Comparison of ENCODE assay signal across 8 mouse cellular contexts in genomic region chr19:8984255-8984868, GRCm38 (mm10). TPM values are rescaled to one million over a fixed set of nuclear protein-coding genes. Genes with fewer than 3 reads are reported as not detected.
A peak's percentile ranks its signal among the peaks of the same experiment; 100 is the strongest.
DNase-seq lines count a peak whose midpoint lies in the region; ATAC-seq and TF ChIP-seq lines count a peak whose summit lies in the region.

No protein-coding gene starts in this region.

- WGBS in kidney, postnatal 0 days, result 22% methylated on average over 7 of the region's 7 CpGs
- 11% methylated on average over 7 of the region's 7 CpGs for WGBS in midbrain, embryonic 10.5 days

- H3K27ac ChIP-seq in kidney, postnatal 0 days, result 0 out of 2 replicates have a peak overlapping the region, but pooled peaks have one; percentile 54
- peak overlapping the region; percentile 70 for H3K27ac ChIP-seq in midbrain, embryonic 10.5 days (replicated peaks)
- peak overlapping the region; percentile 32 for H3K27ac ChIP-seq in testis, adult 2 months (ENCODE audit: control insufficient read depth, insufficient read depth, low read depth, low read length)

- no peaks in the 10 kb centered on the region for H3K9me3 ChIP-seq in kidney, postnatal 0 days (replicated peaks; ENCODE audit: low read length)
- H3K9me3 ChIP-seq in midbrain, embryonic 10.5 days (replicated peaks), result no peaks in the 10 kb centered on the region

- no peak overlapping the region for H3K4me2 ChIP-seq in kidney, postnatal 0 days (ENCODE audit: low read length)

- H3K36me3 ChIP-seq in kidney, postnatal 0 days (ENCODE audit: insufficient read depth, low read length), result no peaks in the 10 kb centered on the region; the same call in 1 of the 2 replicates
- H3K36me3 ChIP-seq in midbrain, embryonic 10.5 days, result peaks cover 24% of the 10 kb centered on the region
- H3K36me3 ChIP-seq in testis, adult 2 months (ENCODE audit: control insufficient read depth, insufficient read depth, low read length), result no peaks in the 10 kb centered on the region

- no peaks in the 10 kb centered on the region for H3K27me3 ChIP-seq in kidney, postnatal 0 days (ENCODE audit: insufficient read depth, low read length)
- H3K27me3 ChIP-seq in midbrain, embryonic 10.5 days (ENCODE audit: low read depth, poor library complexity, severe bottlenecking), result peaks cover 27% of the 10 kb centered on the region
- peaks cover 2% of the 10 kb centered on the region; the same call in 1 of the 2 replicates for H3K27me3 ChIP-seq in testis, adult 2 months (ENCODE audit: control insufficient read depth, insufficient read depth, low read length)

- no peak overlapping the region for H3K9ac ChIP-seq in kidney, postnatal 0 days (ENCODE audit: low read depth, low read length)

- no peak for ATAC-seq in kidney, postnatal 0 days (replicated peaks; ENCODE audit: low FRiP score, low read depth)

- no peak for TF ChIP-seq CTCF in kidney, postnatal 0 days (IDR thresholded peaks at IDR 0.05; ENCODE audit: low read depth)
- no peak for TF ChIP-seq CTCF in testis, adult 2 months (IDR thresholded peaks at IDR 0.05; ENCODE audit: control insufficient read depth, insufficient read depth, insufficient replicate concordance, low read depth, low read length)

- no peak overlapping the region for H3K4me3 ChIP-seq in kidney, postnatal 0 days (replicated peaks; ENCODE audit: low read depth, low read length)
- H3K4me3 ChIP-seq in midbrain, embryonic 10.5 days, result peak overlapping the region; percentile 31
- H3K4me3 ChIP-seq in testis, adult 2 months (ENCODE audit: control insufficient read depth, low read depth, low read length), result peak overlapping the region; percentile 80

- peak; percentile 46 for DNase-seq in A20 (ENCODE audit: low read depth, low spot score)
- peak; percentile 84 to 87 for DNase-seq in CD8-positive naive resting alpha-beta T cell, adult 2 months (ENCODE audit: low read depth in 2 of 2, low spot score in 2 of 2)
- DNase-seq in embryo, embryonic 11 days, result peak; percentile 81
- peak; percentile 83 for DNase-seq in heart, adult 8-10 months (ENCODE audit: low spot score)
- peak; percentile 85 for DNase-seq in kidney, postnatal 0 days (ENCODE audit: low spot score)
- DNase-seq in midbrain, embryonic 10.5 days (ENCODE audit: low spot score), result peak; percentile 77
- no peak for DNase-seq in cerebellum, postnatal 25 days

- TF ChIP-seq POLR2A in testis, adult 2 months (IDR thresholded peaks at IDR 0.05; ENCODE audit: control insufficient read depth, low read depth, low read length), result peak; percentile 35; the same call in 1 of the 2 replicates

- H3K4me1 ChIP-seq in kidney, postnatal 0 days (replicated peaks; ENCODE audit: insufficient read depth, low read length), result peaks cover 25% of the 10 kb centered on the region
- peaks cover 53% of the 10 kb centered on the region for H3K4me1 ChIP-seq in midbrain, embryonic 10.5 days
- peaks cover 10% of the 10 kb centered on the region for H3K4me1 ChIP-seq in testis, adult 2 months (ENCODE audit: control insufficient read depth, insufficient read depth, low read length)

RNA-seq across cellular contexts. Expression of gene Ahnak, which starts 4.7 kb away (rescaled TPM):
- 100 to 1,000 TPM; 332 to 446 (median 375) TPM for total RNA-seq in heart, adult 8-10 months (2022)
- 22.5 and 27.5 TPM in 2 replicates for polyA plus RNA-seq in kidney, postnatal 0 days (2015; fragmentation: Nextera tagmentation; extraction: Ambion mirVana)
- polyA plus RNA-seq in midbrain, embryonic 10.5 days (2016; fragmentation: Nextera tagmentation; extraction: Ambion mirVana), result 6.6 and 8.8 TPM in 2 replicates
- polyA plus RNA-seq in testis, adult 2 months (2012; rRNA removed), result 1.6 and 2.3 TPM in 2 replicates

RNA-seq across cellular contexts. Expression of gene Eef1g, which starts 17.5 kb away (rescaled TPM):
- 100 to 1,000 TPM; 209 to 232 (median 227) TPM for total RNA-seq in heart, adult 8-10 months (2022)
- polyA plus RNA-seq in kidney, postnatal 0 days (2015; fragmentation: Nextera tagmentation; extraction: Ambion mirVana), result 328 and 354 TPM in 2 replicates
- 438 and 514 TPM in 2 replicates for polyA plus RNA-seq in midbrain, embryonic 10.5 days (2016; fragmentation: Nextera tagmentation; extraction: Ambion mirVana)
- 442 and 506 TPM in 2 replicates for polyA plus RNA-seq in testis, adult 2 months (2012; rRNA removed)

RNA-seq across cellular contexts. Expression of gene Tut1, which starts 30.7 kb away (rescaled TPM):
- total RNA-seq in heart, adult 8-10 months (2022), result 10 to 100 TPM in 1 of 4 experiments, 1 to 10 TPM in 3; 8.1 to 10.3 (median 8.6) TPM
- polyA plus RNA-seq in kidney, postnatal 0 days (2015; fragmentation: Nextera tagmentation; extraction: Ambion mirVana), result 19.9 and 22.3 TPM in 2 replicates
- 36.5 and 40.2 TPM in 2 replicates for polyA plus RNA-seq in midbrain, embryonic 10.5 days (2016; fragmentation: Nextera tagmentation; extraction: Ambion mirVana)
- 38.2 and 38.6 TPM in 2 replicates for polyA plus RNA-seq in testis, adult 2 months (2012; rRNA removed)

RNA-seq across cellular contexts. Expression of gene Mta2, which starts 42.7 kb away (rescaled TPM):
- 10 to 100 TPM; 28.2 to 33.7 (median 30.4) TPM for total RNA-seq in heart, adult 8-10 months (2022)
- 103 and 116 TPM in 2 replicates for polyA plus RNA-seq in kidney, postnatal 0 days (2015; fragmentation: Nextera tagmentation; extraction: Ambion mirVana)
- 178 and 191 TPM in 2 replicates for polyA plus RNA-seq in midbrain, embryonic 10.5 days (2016; fragmentation: Nextera tagmentation; extraction: Ambion mirVana)
- polyA plus RNA-seq in testis, adult 2 months (2012; rRNA removed), result 14.0 and 14.5 TPM in 2 replicates

RNA-seq across cellular contexts. Expression of gene Eml3, which starts 55.0 kb away (rescaled TPM):
- total RNA-seq in heart, adult 8-10 months (2022), result 1 to 10 TPM; 7.2 to 9.1 (median 7.5) TPM
- 25.5 and 26.2 TPM in 2 replicates for polyA plus RNA-seq in kidney, postnatal 0 days (2015; fragmentation: Nextera tagmentation; extraction: Ambion mirVana)
- polyA plus RNA-seq in midbrain, embryonic 10.5 days (2016; fragmentation: Nextera tagmentation; extraction: Ambion mirVana), result 22.9 and 23.5 TPM in 2 replicates
- 4.9 and 5.7 TPM in 2 replicates for polyA plus RNA-seq in testis, adult 2 months (2012; rRNA removed)

Comparison
In these comparisons a context has a peak if more than half of its experiments do, and no peak if none do; other contexts are left out.
1. DNase-seq: peak in A20 (single experiment), CD8-positive naive resting alpha-beta T cell, adult 2 months (2 of 2), embryo, embryonic 11 days (single experiment), heart, adult 8-10 months (single experiment), kidney, postnatal 0 days (single experiment) and midbrain, embryonic 10.5 days (single experiment); none in cerebellum, postnatal 25 days (0 of 2).
2. Peak in every context shown above with its lines, with median percentiles within 50 percentile points of each other: H3K27ac ChIP-seq.